Mouse (Mus musculus): ENCODE results near the gene Fpgs.

- peak in 2 of 3 experiments; percentile 49 to 83 for TF ChIP-seq MYOD1 (IDR thresholded peaks at IDR 0.05; ENCODE audit: control insufficient read depth in 1 of 3, insufficient read length in 2 of 3, low read depth in 2 of 3)
- TF ChIP-seq CEBPB (IDR thresholded peaks at IDR 0.05; ENCODE audit: insufficient read depth, poor library complexity, severe bottlenecking): no peak
- peak; percentile 71 for TF ChIP-seq POLR2A (IDR thresholded peaks at IDR 0.05; ENCODE audit: insufficient read length, low read depth)
- peak in 2 of 3 experiments; percentile 61 to 69 for TF ChIP-seq MYOG (IDR thresholded peaks at IDR 0.05; ENCODE audit: control insufficient read depth in 1 of 3, insufficient read depth in 1 of 3, insufficient read length in 2 of 3, low read depth in 2 of 3)
- no peak for TF ChIP-seq USF1 (IDR thresholded peaks at IDR 0.05; ENCODE audit: low read depth)
- peak; percentile 48 for TF ChIP-seq SRF (IDR thresholded peaks at IDR 0.05; ENCODE audit: control insufficient read depth, insufficient read length, low read depth)
- peak; percentile 9 for TF ChIP-seq TCF3 (IDR thresholded peaks at IDR 0.05; ENCODE audit: insufficient read length, low read depth)
- no peak for TF ChIP-seq TCF12 (IDR thresholded peaks at IDR 0.05; ENCODE audit: insufficient read depth, poor library complexity, severe bottlenecking)
- no peak for TF ChIP-seq MAX (IDR thresholded peaks at IDR 0.05; ENCODE audit: low read depth)
- no peak for TF ChIP-seq POLR2AphosphoS2 (IDR thresholded peaks at IDR 0.05; ENCODE audit: insufficient read length, low read depth)
- no peak for TF ChIP-seq E2F4 (IDR thresholded peaks at IDR 0.05; ENCODE audit: insufficient read depth)
- no peak for TF ChIP-seq REST (IDR thresholded peaks at IDR 0.05; ENCODE audit: insufficient read depth, insufficient read length)
These were observed 9.2 kb upstream of the Fpgs start, which contains the start of gene Cdk9 for GRCm38 (mm10) chr2:32712934-32713817.
